7 mouse cellular contexts compared by ENCODE assay signal in genomic region chr15:89088607-89089247, GRCm38 (mm10). TPM values are rescaled to one million over a fixed set of nuclear protein-coding genes. Genes with fewer than 3 reads are reported as not detected.
DNase-seq lines count a peak whose midpoint lies in the region; ATAC-seq and TF ChIP-seq lines count a peak whose summit lies in the region.

Selenoo (plus strand) TSS chr15:89089084.

- no peaks in the 10 kb centered on the region for H3K9me3 ChIP-seq in embryonic facial prominence, embryonic 12.5 days
- no peaks in the 10 kb centered on the region for H3K9me3 ChIP-seq in limb, embryonic 12.5 days
- H3K9me3 ChIP-seq in midbrain, embryonic 15.5 days = no peaks in the 10 kb centered on the region

- peak; percentile 86 for ATAC-seq in embryonic facial prominence, embryonic 12.5 days (ENCODE audit: insufficient number of reproducible peaks, insufficient read depth, low FRiP score, low TSS enrichment)
- ATAC-seq in limb, embryonic 12.5 days (ENCODE audit: insufficient number of reproducible peaks, insufficient read depth, low FRiP score, low TSS enrichment, low read depth) = peak; percentile 86
- ATAC-seq in midbrain, embryonic 15.5 days (replicated peaks) = peak; percentile 93

- peaks cover 56% of the 10 kb centered on the region for H3K36me3 ChIP-seq in embryonic facial prominence, embryonic 12.5 days
- no peaks in the 10 kb centered on the region; the same call in none of the 2 replicates for H3K36me3 ChIP-seq in kidney, adult 2 months (ENCODE audit: control insufficient read depth, insufficient read depth, low read length)
- H3K36me3 ChIP-seq in limb, embryonic 12.5 days = peaks cover 57% of the 10 kb centered on the region
- peaks cover 34% of the 10 kb centered on the region for H3K36me3 ChIP-seq in midbrain, embryonic 15.5 days (replicated peaks)
- peaks cover 27% of the 10 kb centered on the region for H3K36me3 ChIP-seq in spleen, adult 2 months (ENCODE audit: control insufficient read depth, insufficient read depth, low read length)

- TF ChIP-seq CTCF in kidney, adult 2 months (conservative IDR thresholded peaks at IDR 0.05; ENCODE audit: insufficient read depth, insufficient read length, low read depth, low read length) = no peak
- no peak for TF ChIP-seq CTCF in spleen, adult 2 months (IDR thresholded peaks at IDR 0.05; ENCODE audit: extremely low read depth, insufficient read depth, insufficient read length, insufficient replicate concordance)

- H3K27ac ChIP-seq in embryonic facial prominence, embryonic 12.5 days = peak within 1 kb of the TSS; percentile 70
- H3K27ac ChIP-seq in kidney, adult 2 months (ENCODE audit: insufficient read depth, low read depth, low read length) = peak within 1 kb of the TSS; percentile 84
- peak within 1 kb of the TSS; percentile 69 for H3K27ac ChIP-seq in limb, embryonic 12.5 days
- peak within 1 kb of the TSS; percentile 87 for H3K27ac ChIP-seq in midbrain, embryonic 15.5 days
- H3K27ac ChIP-seq in spleen, adult 2 months (ENCODE audit: insufficient read depth, low read length) = peak within 1 kb of the TSS; percentile 79

- no peaks in the 10 kb centered on the region for H3K27me3 ChIP-seq in embryonic facial prominence, embryonic 12.5 days
- H3K27me3 ChIP-seq in kidney, adult 2 months (replicated peaks; ENCODE audit: control insufficient read depth, insufficient read depth, low read length) = no peaks in the 10 kb centered on the region
- H3K27me3 ChIP-seq in limb, embryonic 12.5 days = no peaks in the 10 kb centered on the region
- H3K27me3 ChIP-seq in midbrain, embryonic 15.5 days (replicated peaks) = no peaks in the 10 kb centered on the region
- no peaks in the 10 kb centered on the region for H3K27me3 ChIP-seq in spleen, adult 2 months (ENCODE audit: control insufficient read depth, insufficient read depth, low read length)

- DNase-seq in adrenal gland, postnatal 25 days = peak; percentile 92
- DNase-seq in heart, adult 18-20 months = peak; percentile 94 to 96
- peak; percentile 96 for DNase-seq in kidney, adult 2 months
- DNase-seq in spleen, adult 2 months (ENCODE audit: low read depth in 1 of 2, low spot score in 2 of 2) = peak; percentile 38 to 86

- TF ChIP-seq POLR2A in kidney, adult 2 months (IDR thresholded peaks at IDR 0.05; ENCODE audit: low read depth, low read length) = peak; percentile 50
- peak; percentile 82 for TF ChIP-seq POLR2A in spleen, adult 2 months (IDR thresholded peaks at IDR 0.05; ENCODE audit: low read depth, low read length)

- H3K4me3 ChIP-seq in embryonic facial prominence, embryonic 12.5 days = peak within 1 kb of the TSS; percentile 89
- peak within 1 kb of the TSS; percentile 87 for H3K4me3 ChIP-seq in kidney, adult 2 months (ENCODE audit: insufficient read depth, low read depth, low read length)
- H3K4me3 ChIP-seq in limb, embryonic 12.5 days (replicated peaks) = peak within 1 kb of the TSS; percentile 99
- H3K4me3 ChIP-seq in midbrain, embryonic 15.5 days = peak within 1 kb of the TSS; percentile 97
- peak within 1 kb of the TSS; percentile 86 for H3K4me3 ChIP-seq in spleen, adult 2 months (ENCODE audit: extremely low read depth, insufficient read depth, insufficient read length)

- H3K9ac ChIP-seq in embryonic facial prominence, embryonic 12.5 days = peak within 1 kb of the TSS; percentile 92
- H3K9ac ChIP-seq in limb, embryonic 12.5 days (replicated peaks) = peak within 1 kb of the TSS; percentile 94
- H3K9ac ChIP-seq in midbrain, embryonic 15.5 days = peak within 1 kb of the TSS; percentile 96

- H3K4me1 ChIP-seq in embryonic facial prominence, embryonic 12.5 days = peaks cover 18% of the 10 kb centered on the region
- peaks cover 6% of the 10 kb centered on the region; the same call in 1 of the 2 replicates for H3K4me1 ChIP-seq in kidney, adult 2 months (ENCODE audit: control insufficient read depth, insufficient read depth, low read length)
- H3K4me1 ChIP-seq in limb, embryonic 12.5 days (replicated peaks) = peaks cover 21% of the 10 kb centered on the region
- peaks cover 22% of the 10 kb centered on the region for H3K4me1 ChIP-seq in midbrain, embryonic 15.5 days
- peaks cover 3% of the 10 kb centered on the region; the same call in 1 of the 2 replicates for H3K4me1 ChIP-seq in spleen, adult 2 months (ENCODE audit: control insufficient read depth, insufficient read depth, insufficient read length)

- 2% methylated on average over 38 of the region's 38 CpGs for WGBS in embryonic facial prominence, embryonic 12.5 days
- WGBS in kidney, adult 2 months = 1% methylated on average over 38 of the region's 38 CpGs
- 1% methylated on average over 38 of the region's 38 CpGs for WGBS in limb, embryonic 12.5 days
- WGBS in midbrain, embryonic 15.5 days = 2% methylated on average over 37 of the region's 38 CpGs
- 1% methylated on average over 38 of the region's 38 CpGs for WGBS in spleen, adult 2 months

- peak within 1 kb of the TSS; percentile 98 for H3K4me2 ChIP-seq in embryonic facial prominence, embryonic 12.5 days (replicated peaks)
- H3K4me2 ChIP-seq in limb, embryonic 12.5 days = peak within 1 kb of the TSS; percentile 99
- H3K4me2 ChIP-seq in midbrain, embryonic 15.5 days = peak within 1 kb of the TSS; percentile 80

RNA-seq across cellular contexts. Expression of gene Selenoo, which starts in this region (rescaled TPM):
- 41.8 and 50.2 TPM in 2 replicates for total RNA-seq in adrenal gland, postnatal 25 days (2021)
- polyA plus RNA-seq in embryonic facial prominence, embryonic 12.5 days (2016; fragmentation: Nextera tagmentation; extraction: Ambion mirVana) = 21.0 and 22.3 TPM in 2 replicates
- 10 to 100 TPM; 16.1 to 16.5 TPM for total RNA-seq in heart, adult 18-20 months (2021)
- polyA plus RNA-seq in kidney, adult 2 months (2012; rRNA removed) = 55.9 and 68.7 TPM in 2 replicates
- polyA plus RNA-seq in limb, embryonic 12.5 days (2016; fragmentation: Nextera tagmentation; extraction: Ambion mirVana) = 19.2 and 21.1 TPM in 2 replicates
- polyA plus RNA-seq in midbrain, embryonic 15.5 days (2015; fragmentation: Nextera tagmentation; extraction: Ambion mirVana) = 20.4 and 22.4 TPM in 2 replicates
- polyA plus RNA-seq in spleen, adult 2 months (2012; rRNA removed) = 27.7 and 41.4 TPM in 2 replicates

Comparison
In these comparisons a context has a peak if more than half of its experiments do, and no peak if none do; other contexts are left out.
1. Peak in every context shown above with its lines: DNase-seq, ATAC-seq, H3K4me3 ChIP-seq and H3K27ac ChIP-seq.